Mouse (Mus musculus): Measurements from ENCODE around the gene Pard3b. TPM values are rescaled to one million over a fixed set of nuclear protein-coding genes. Genes with fewer than 3 reads are reported as not detected.

Pard3b gene
- total RNA-seq, 2 experiments from 2014 or later: 1.4 to 2.0 TPM

- ATAC-seq (replicated peaks; ENCODE audit: low FRiP score, low TSS enrichment, poor library complexity, severe bottlenecking): no peak
These were observed 257.4 kb downstream of the Pard3b start for GRCm38 (mm10) chr1:61896048-61896447.

GRCm38 (mm10) chr1:61903271-61904007 lies 264.8 kb downstream of the Pard3b start:
- ATAC-seq (replicated peaks; ENCODE audit: low FRiP score, low TSS enrichment, poor library complexity, severe bottlenecking): no peak

- no peak for ATAC-seq (replicated peaks; ENCODE audit: low FRiP score, low TSS enrichment, poor library complexity, severe bottlenecking)
These were observed 265.4 kb downstream of the Pard3b start for GRCm38 (mm10) chr1:61904036-61904435.

GRCm38 (mm10) chr1:61912931-61913330 lies 274.3 kb downstream of the Pard3b start:
- no peak for ATAC-seq (replicated peaks; ENCODE audit: low FRiP score, low TSS enrichment, poor library complexity, severe bottlenecking)

- ATAC-seq (replicated peaks; ENCODE audit: low FRiP score, low TSS enrichment, poor library complexity, severe bottlenecking): no peak
These were observed 286.3 kb downstream of the Pard3b start for GRCm38 (mm10) chr1:61924958-61925357.

GRCm38 (mm10) chr1:61925541-61925940 lies 286.9 kb downstream of the Pard3b start:
- no peak for ATAC-seq (replicated peaks; ENCODE audit: low FRiP score, low TSS enrichment, poor library complexity, severe bottlenecking)

- no peak for ATAC-seq (replicated peaks; ENCODE audit: low FRiP score, low TSS enrichment, poor library complexity, severe bottlenecking)
These were observed 289.6 kb downstream of the Pard3b start for GRCm38 (mm10) chr1:61928131-61928761.

GRCm38 (mm10) chr1:61933574-61933973 lies 294.9 kb downstream of the Pard3b start:
- ATAC-seq (replicated peaks; ENCODE audit: low FRiP score, low TSS enrichment, poor library complexity, severe bottlenecking): no peak

GRCm38 (mm10) chr1:61934760-61935159 lies 296.1 kb downstream of the Pard3b start:
- no peak for ATAC-seq (replicated peaks; ENCODE audit: low FRiP score, low TSS enrichment, poor library complexity, severe bottlenecking)

GRCm38 (mm10) chr1:61939882-61940281 lies 301.3 kb downstream of the Pard3b start:
- ATAC-seq (replicated peaks; ENCODE audit: low FRiP score, low TSS enrichment, poor library complexity, severe bottlenecking): no peak

- ATAC-seq (replicated peaks; ENCODE audit: low FRiP score, low TSS enrichment, poor library complexity, severe bottlenecking): no peak
These were observed 322.9 kb downstream of the Pard3b start for GRCm38 (mm10) chr1:61961533-61961932.

- no peak for ATAC-seq (replicated peaks; ENCODE audit: low FRiP score, low TSS enrichment, poor library complexity, severe bottlenecking)
These were observed 323.9 kb downstream of the Pard3b start for GRCm38 (mm10) chr1:61962571-61962970.

- no peak for ATAC-seq (replicated peaks; ENCODE audit: low FRiP score, low TSS enrichment, poor library complexity, severe bottlenecking)
These were observed 328.5 kb downstream of the Pard3b start for GRCm38 (mm10) chr1:61967124-61967523.

- ATAC-seq (replicated peaks; ENCODE audit: low FRiP score, low TSS enrichment, poor library complexity, severe bottlenecking): no peak
These were observed 329.2 kb downstream of the Pard3b start for GRCm38 (mm10) chr1:61967807-61968206.

GRCm38 (mm10) chr1:61997711-61998110 lies 359.1 kb downstream of the Pard3b start:
- ATAC-seq (replicated peaks; ENCODE audit: low FRiP score, low TSS enrichment, poor library complexity, severe bottlenecking): no peak

GRCm38 (mm10) chr1:62008811-62009210 lies 370.2 kb downstream of the Pard3b start:
- ATAC-seq (replicated peaks; ENCODE audit: low FRiP score, low TSS enrichment, poor library complexity, severe bottlenecking): no peak

- ATAC-seq (replicated peaks; ENCODE audit: low FRiP score, low TSS enrichment, poor library complexity, severe bottlenecking): no peak
These were observed 373.1 kb downstream of the Pard3b start for GRCm38 (mm10) chr1:62011712-62012111.

- no peak for ATAC-seq (replicated peaks; ENCODE audit: low FRiP score, low TSS enrichment, poor library complexity, severe bottlenecking)
These were observed 378.1 kb downstream of the Pard3b start for GRCm38 (mm10) chr1:62016536-62017300.

- no peak for ATAC-seq (replicated peaks; ENCODE audit: low FRiP score, low TSS enrichment, poor library complexity, severe bottlenecking)
These were observed 379.7 kb downstream of the Pard3b start for GRCm38 (mm10) chr1:62018276-62018675.

- no peak for ATAC-seq (replicated peaks; ENCODE audit: low FRiP score, low TSS enrichment, poor library complexity, severe bottlenecking)
These were observed 381.1 kb downstream of the Pard3b start for GRCm38 (mm10) chr1:62019743-62020142.
